Mouse (Mus musculus): ENCODE measurements around the gene Spata25. TPM values are rescaled to one million over a fixed set of nuclear protein-coding genes. Genes with fewer than 3 reads are reported as not detected.
"Not testable (repeated sequence)": the region's sequence is repeated elsewhere in the genome, so short reads cannot be mapped to it uniquely, and the experiment has no call there.

Gene Spata25
- total RNA-seq, 2 experiments from 2014 or later: 1.6 TPM; not detected in 1

DNA sequence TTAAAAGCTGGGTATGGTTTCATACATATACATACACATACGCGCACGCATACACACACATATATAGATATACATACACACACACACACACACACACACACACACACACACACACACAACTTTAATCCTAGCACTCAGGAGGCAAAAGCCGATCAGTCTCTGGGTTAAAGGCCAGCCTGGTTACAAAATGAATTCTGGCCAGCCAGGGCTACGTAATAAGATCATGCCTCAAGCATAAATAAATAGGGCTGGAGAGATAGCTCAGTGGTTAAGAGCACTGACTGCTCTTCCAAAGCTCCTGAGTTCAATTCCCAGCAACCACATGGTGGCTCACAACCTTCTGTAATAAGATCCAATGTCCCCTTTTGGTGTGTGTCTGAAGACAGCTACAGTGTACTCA, 27.2 kb upstream of the Spata25 start:
- DNase-seq (ENCODE audit: low spot score in 2 of 2): not testable (repeated sequence)

GRCm38 (mm10) chr2:164850061-164850460, 21.7 kb upstream of the Spata25 start:
- DNase-seq (ENCODE audit: low spot score in 2 of 2): no peak

DNA sequence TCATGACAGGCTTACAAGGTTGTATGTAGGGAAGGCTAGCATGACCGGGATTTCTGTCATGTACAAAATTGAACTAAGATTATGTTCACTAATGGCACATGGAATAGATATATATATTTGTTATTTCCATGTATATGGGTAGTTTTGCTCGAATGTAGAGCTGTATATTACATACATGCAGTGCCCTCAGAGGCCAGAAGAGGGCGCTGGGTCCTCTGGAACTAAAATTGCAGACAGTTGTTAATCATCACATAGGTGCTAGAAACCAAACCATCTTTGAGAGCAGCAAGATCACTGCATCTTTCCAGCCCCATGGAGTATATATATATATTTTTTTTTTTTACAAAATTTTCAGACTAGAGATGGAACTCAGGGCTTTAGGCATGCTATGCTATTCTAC, 17.4 kb upstream of the Spata25 start:
- no peak for DNase-seq (ENCODE audit: low spot score in 2 of 2)

DNA sequence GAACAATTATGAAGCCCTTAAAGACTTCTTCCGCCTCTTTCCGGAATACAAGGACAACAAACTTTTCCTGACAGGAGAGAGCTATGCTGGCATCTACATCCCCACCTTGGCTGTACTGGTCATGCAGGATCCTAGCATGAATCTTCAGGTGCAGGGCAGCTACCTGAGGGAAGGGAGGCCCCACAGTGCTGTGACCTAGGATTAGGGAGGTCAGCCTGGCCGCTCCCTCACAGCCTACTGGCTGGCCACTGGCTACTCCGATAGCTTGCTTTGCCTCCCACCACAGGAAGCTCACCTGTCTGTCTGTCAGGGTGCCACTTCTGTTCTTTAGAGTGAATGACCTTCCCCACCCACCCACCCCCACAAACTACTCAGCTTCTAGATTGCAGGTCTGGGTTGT, 6.8 kb upstream of the Spata25 start:
- no peak for DNase-seq (ENCODE audit: low spot score in 2 of 2)

GRCm38 (mm10) chr2:164834531-164834930, 6.2 kb upstream of the Spata25 start:
- DNase-seq (ENCODE audit: low spot score in 2 of 2): no peak

DNA sequence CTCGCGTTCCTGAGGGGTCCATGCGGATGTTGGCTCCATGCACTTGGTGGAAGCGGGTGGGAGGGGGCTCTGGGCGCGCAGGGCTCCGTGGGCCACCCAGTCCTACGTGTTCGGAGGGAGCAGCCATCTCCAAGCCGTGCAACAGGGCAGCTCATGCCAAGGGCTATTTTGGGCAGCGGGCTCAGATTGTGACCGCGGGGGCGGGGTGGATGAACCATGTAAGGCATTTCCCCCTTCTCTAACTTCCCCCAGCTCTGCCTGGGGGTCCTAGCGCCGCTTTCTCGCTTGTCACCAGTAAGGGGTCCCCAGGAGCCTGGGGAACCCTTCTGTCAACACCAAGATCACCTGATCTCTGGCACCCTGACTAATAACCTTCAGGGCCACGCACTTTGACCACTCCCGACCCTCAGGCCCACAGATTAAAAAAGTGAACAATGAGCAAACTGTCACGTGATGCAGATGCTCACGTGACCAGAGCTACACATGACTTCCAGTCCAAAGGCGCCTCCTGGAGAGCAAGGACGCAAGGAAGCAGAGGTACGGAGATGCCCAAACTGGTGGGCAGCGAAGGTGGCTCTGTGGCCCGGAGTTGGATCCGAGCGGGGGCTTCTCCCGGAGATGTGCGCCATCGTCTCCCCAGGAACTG, 5.1 kb upstream of the Spata25 start, which contains the start of gene Neurl2:
Gene Neurl2, minus strand, starts transcription at position 143 of the 646 bp plus-strand sequence.
- DNase-seq (ENCODE audit: low spot score in 2 of 2): peak; percentile 93 to 94

- DNase-seq (ENCODE audit: low spot score in 2 of 2): peak; percentile 79 to 87
Observed at GRCm38 (mm10) chr2:164832748-164833301, 4.5 kb upstream of the Spata25 start, which contains the start of gene Ctsa. Gene Ctsa, plus strand, starts transcription at chr2:164832873.

GRCm38 (mm10) chr2:164832032-164832747, 3.9 kb upstream of the Spata25 start:
- DNase-seq (ENCODE audit: low spot score in 2 of 2): no peak

DNA sequence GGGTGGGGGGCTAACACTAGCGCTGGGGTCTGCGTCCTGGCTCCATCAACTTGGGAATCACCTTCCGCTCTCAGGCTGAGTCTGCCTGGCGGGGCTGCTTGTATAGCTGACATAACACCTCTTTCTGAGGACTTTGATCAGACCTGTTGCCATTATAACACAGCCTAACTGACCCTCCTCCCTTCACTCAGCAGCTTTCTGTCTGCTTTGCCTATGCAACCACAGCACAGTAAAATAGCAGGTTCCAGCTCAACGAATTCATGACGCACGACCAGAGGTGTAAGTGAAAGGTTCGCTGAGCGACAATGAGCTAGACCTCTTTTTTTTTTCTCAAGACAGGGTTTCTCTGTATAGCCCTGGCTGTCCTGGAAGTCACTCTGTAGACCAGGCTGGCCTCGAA, 2.7 kb upstream of the Spata25 start:
- no peak for DNase-seq (ENCODE audit: low spot score in 2 of 2)

- DNase-seq (ENCODE audit: low spot score in 2 of 2): no peak
Observed at GRCm38 (mm10) chr2:164829090-164829489, 753 bp upstream of the Spata25 start.

GRCm38 (mm10) chr2:164827146-164827850, 1.0 kb downstream of the Spata25 start:
- DNase-seq (ENCODE audit: low spot score in 2 of 2): no peak

- DNase-seq (ENCODE audit: low spot score in 2 of 2): no peak
Observed at GRCm38 (mm10) chr2:164825521-164825920, 2.8 kb downstream of the Spata25 start.

DNA sequence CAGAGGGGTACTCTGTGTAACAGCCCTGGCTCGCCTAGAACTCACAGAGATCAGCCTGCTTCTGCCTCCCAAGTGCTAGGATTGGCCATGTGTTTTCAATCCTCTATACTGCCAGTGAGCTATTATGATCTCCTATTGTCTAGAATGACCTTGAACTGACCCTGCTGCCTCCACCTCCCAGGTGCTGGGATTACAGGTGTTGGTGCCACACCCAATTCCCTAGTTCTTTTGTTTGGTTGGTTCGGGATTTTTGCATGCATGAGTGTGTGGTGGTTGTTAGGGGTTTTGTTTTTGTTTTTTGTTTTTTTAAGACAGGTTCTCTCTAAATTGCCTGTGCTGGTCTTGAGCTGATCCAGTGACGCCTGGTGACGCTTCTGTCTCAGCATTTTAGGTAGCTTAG, 4.4 kb downstream of the Spata25 start:
- no peak for DNase-seq (ENCODE audit: low spot score in 2 of 2)

- peak in 1 of 2 experiments; percentile 27 for DNase-seq (ENCODE audit: low spot score in 2 of 2)
Observed at GRCm38 (mm10) chr2:164823181-164823585, 5.2 kb downstream of the Spata25 start.

DNA sequence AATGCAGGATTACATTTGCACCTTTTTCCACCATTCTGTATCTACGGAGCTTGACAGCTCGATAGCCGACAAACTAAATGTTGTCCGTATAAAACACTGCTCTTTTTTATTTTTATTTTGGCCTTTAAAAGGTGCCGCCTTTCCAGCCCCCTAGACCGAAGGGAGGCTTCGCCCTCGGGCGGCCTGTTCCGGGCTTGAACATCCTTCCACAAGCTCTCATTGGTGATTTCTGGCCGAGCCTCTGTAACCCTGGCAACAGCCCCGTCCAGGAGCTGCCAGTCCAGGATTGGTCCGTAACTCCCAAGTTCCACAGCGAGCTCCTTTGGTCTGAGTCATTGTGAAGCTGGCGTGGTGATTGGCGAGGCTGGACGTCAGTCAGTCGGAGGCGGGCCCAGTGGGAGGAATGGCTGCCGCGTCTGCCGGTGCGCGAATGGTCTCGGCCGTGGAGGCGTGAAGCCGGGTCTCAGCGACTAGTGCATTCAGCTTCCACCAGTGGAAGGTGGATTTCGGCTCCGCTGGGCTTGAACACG, 5.6 kb downstream of the Spata25 start, which contains the start of gene Zswim1:
Gene Zswim1, plus strand, starts transcription at position 51 of the 530 bp plus-strand sequence.
- DNase-seq (ENCODE audit: low spot score in 2 of 2): peak; percentile 100

- DNase-seq (ENCODE audit: low spot score in 2 of 2): no peak
Observed at GRCm38 (mm10) chr2:164821060-164821459, 7.3 kb downstream of the Spata25 start.

GRCm38 (mm10) chr2:164817703-164818102, 10.6 kb downstream of the Spata25 start:
- DNase-seq (ENCODE audit: low spot score in 2 of 2): no peak

DNA sequence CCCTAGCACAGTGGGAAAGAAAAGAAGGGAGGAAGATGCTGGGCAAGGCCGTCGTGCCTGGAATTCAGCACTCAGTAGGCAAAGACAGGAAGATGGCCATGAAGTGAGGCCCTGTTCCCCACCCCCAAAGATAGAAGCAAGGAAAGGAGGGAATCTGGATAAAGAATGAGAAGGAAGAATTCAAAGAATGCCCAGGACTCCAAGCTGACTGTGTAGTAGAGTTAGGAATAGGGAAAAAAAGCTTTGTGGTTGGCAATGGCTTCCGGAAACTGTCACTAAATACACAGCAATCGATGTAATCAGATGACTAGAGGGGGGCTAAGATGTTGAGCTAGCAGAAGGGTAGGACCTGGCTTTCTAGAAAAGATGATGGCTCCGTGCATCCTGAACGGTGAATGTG, 11.1 kb downstream of the Spata25 start:
- DNase-seq (ENCODE audit: low spot score in 2 of 2): no peak

GRCm38 (mm10) chr2:164815821-164816220, 12.5 kb downstream of the Spata25 start:
- DNase-seq (ENCODE audit: low spot score in 2 of 2): no peak

DNA sequence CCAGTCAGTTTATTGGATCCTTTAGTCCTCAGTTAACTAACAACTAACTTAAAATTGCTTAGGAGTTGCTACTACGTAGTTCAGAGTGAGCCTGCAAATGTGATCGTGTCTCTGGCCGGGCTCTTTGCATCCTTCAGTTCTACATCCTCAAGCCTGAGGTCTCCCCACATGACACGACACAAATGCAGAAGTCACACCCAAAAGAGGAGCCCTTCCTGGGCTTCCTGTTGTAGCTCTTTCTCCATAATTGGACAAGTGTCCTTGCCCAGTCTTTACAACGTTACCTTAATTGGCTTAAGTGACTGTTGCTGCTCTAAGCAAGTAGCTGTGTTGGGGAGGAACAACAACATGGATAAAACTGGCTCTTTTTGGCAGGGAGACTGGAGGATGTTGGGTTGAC, 13.0 kb downstream of the Spata25 start:
- DNase-seq (ENCODE audit: low spot score in 2 of 2): no peak

DNA sequence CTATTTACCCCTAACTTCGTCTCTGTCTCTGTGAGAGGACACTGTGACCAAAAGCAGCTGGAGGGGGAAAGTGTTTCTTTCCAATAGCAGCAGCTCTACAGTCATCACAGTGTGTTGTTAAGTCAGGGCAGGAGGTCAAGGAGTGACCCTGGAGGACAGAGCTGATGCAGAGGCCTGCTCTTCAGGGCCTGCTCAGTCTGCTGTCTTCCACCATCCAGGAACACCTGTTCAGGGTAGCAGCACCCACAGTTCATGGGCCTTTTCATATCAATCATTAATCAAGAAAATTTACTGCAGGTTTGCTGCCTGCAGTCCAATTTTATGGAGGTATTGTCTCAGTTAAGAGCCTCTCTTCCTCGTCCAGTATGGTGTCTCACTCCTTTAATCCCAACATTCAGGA, 14.8 kb downstream of the Spata25 start:
- DNase-seq (ENCODE audit: low spot score in 2 of 2): no peak

All from layer of hippocampus, postnatal 10 days (tissue).